Mouse (Mus musculus) embryonic facial prominence, embryonic 13.5 days (tissue): ENCODE results near the gene Pskh1. TPM values are rescaled to one million over a fixed set of nuclear protein-coding genes. Genes with fewer than 3 reads are reported as not detected.

Experiments used
- ATAC-seq: fragments of 200-750 bp; cut with Nextera tagmentation; 2 replicates; pipeline ENCODE4 v1.8.0; 2017; ENCODE audit warnings: low read depth; ENCODE audit not compliant: insufficient number of reproducible peaks, insufficient read depth, low FRiP score, low TSS enrichment
- H3K27ac ChIP-seq: fragments of 300-500 bp; sonication (generic); 2 replicates; pipeline ENCODE4 v1.5.1; 2015; ENCODE audit warnings: moderate library complexity, mild to moderate bottlenecking, inconsistent platforms
- H3K27me3 ChIP-seq: fragments of 300-500 bp; sonication (generic); 2 replicates; pipeline ENCODE4 v1.6.1; 2015; ENCODE audit warnings: mild to moderate bottlenecking, inconsistent platforms
- H3K36me3 ChIP-seq: fragments of 300-500 bp; sonication (generic); 2 replicates; pipeline ENCODE4 v1.6.1; 2015; ENCODE audit warnings: mild to moderate bottlenecking, inconsistent platforms
- H3K4me1 ChIP-seq: fragments of 300-500 bp; sonication (generic); 2 replicates; pipeline ENCODE4 v1.6.1; 2015; ENCODE audit warnings: inconsistent platforms
- H3K4me2 ChIP-seq: fragments of 300-500 bp; sonication (generic); 2 replicates; pipeline ENCODE4 v1.6.1; 2015; ENCODE audit warnings: moderate library complexity, mild to moderate bottlenecking, inconsistent platforms
- H3K4me3 ChIP-seq: fragments of 300-500 bp; sonication (generic); 2 replicates; pipeline ENCODE4 v1.5.1; 2015; ENCODE audit warnings: mild to moderate bottlenecking, inconsistent platforms
- H3K9ac ChIP-seq: fragments of 300-500 bp; sonication (generic); 2 replicates; pipeline ENCODE4 v1.6.1; 2015; ENCODE audit warnings: mild to moderate bottlenecking, inconsistent platforms
- H3K9me3 ChIP-seq: fragments of 300-500 bp; sonication (generic); 2 replicates; pipeline ENCODE4 v1.6.1; 2016; ENCODE audit warnings: inconsistent platforms
- WGBS: fragments of 180-500 bp; shearing (Covaris S2); methylation state at CpG from one replicate; pipeline ENCODE4 v1.1.7; 2015; ENCODE audit warnings: mixed read lengths; 5-methylcytosine and 5-hydroxymethylcytosine counted together
- polyA plus RNA-seq: library from polyadenylated mRNA; unstranded; fragments of >200 nt; fragmentation: Nextera tagmentation; extraction: Ambion mirVana; gene quantifications from 2 replicates; pipeline ENCODE4 v1.2.1, GENCODE M21; 2015

Gene Pskh1
- polyA plus RNA-seq, result 43.0 and 43.2 TPM in 2 replicates

GRCm38 (mm10) chr8:105900180-105900940, at the start of gene Pskh1:
Gene Pskh1, plus strand, starts transcription at chr8:105900441.
- WGBS, result under 1% methylated on average over 67 of the region's 68 CpGs
- H3K27ac ChIP-seq, result peak within 1 kb of the TSS; percentile 91

DNA sequence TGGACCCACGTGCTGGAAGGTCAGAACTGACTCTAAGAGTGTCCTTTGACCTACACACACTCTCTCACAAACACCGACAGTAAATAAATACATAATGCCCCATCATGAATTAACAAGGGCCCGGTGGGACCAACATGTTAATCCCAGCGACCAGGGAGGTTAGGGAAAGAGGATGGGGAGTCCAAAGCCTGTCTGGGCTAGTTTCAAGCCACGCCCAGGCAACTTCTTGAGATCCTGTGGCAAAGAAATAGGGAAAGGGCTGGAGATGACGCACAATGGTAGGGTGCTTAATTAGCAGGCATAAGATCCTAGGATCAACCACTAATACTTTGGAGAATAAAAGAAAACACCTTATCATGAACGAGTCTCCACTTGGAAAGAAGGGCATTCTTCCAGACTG, 49.6 kb upstream of the Pskh1 start:
- H3K9me3 ChIP-seq, result no peaks in the 10 kb centered on the region
- peaks cover 43% of the 10 kb centered on the region for H3K36me3 ChIP-seq
- H3K27me3 ChIP-seq, result no peaks in the 10 kb centered on the region
- H3K4me2 ChIP-seq, result peak overlapping the region; percentile 72
- H3K9ac ChIP-seq, result peak overlapping the region; percentile 44; the same call in 1 of the 2 replicates
- peaks cover 11% of the 10 kb centered on the region for H3K4me1 ChIP-seq
- H3K4me3 ChIP-seq, result peak overlapping the region; percentile 12; the same call in 1 of the 2 replicates
- 72% methylated on average over 7 of the region's 7 CpGs for WGBS
- H3K27ac ChIP-seq, result no peak overlapping the region
- no peak for ATAC-seq

More at GRCm38 (mm10) chr8:105900180-105900940, at the start of gene Pskh1:
- peak within 1 kb of the TSS; percentile 94 for H3K4me3 ChIP-seq
- H3K9ac ChIP-seq, result peak within 1 kb of the TSS; percentile 99
- H3K4me2 ChIP-seq, result peak within 1 kb of the TSS; percentile 73
- peaks cover 12% of the 10 kb centered on the region for H3K4me1 ChIP-seq
- H3K36me3 ChIP-seq, result peaks cover 2% of the 10 kb centered on the region; the same call in 1 of the 2 replicates
- no peaks in the 10 kb centered on the region for H3K27me3 ChIP-seq
- peak; percentile 90 for ATAC-seq
- no peaks in the 10 kb centered on the region for H3K9me3 ChIP-seq

DNA sequence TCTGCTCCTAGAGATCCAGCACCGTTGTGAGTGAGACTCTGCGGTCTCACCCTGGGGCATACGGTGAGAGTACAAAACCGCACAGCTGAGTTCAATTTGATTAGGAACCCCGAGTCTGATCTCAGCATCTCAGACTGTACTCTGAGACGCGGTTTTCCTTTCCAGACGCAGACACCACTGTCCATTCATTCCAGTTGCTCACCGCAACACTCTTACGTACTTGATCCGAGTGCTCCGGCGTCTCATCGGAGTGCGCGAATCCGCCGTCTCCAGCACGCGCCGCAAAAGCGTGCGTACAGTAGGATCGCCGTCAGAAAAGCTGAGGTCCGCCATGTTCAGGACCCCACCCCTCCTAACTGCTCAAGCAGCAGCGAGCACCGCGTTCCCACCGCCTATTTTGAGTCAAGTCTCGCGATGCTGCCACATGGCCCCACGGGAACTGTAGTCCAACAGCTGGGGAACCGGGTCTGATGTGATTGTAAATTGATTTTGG, 48.5 kb upstream of the Pskh1 start:
- Histone ChIP-seq H3K4me3 (peak overlapping the region; percentile 70), H3K9ac (peak overlapping the region; percentile 85), H3K4me2 (peak overlapping the region; percentile 72), H3K27ac (peak overlapping the region; percentile 89), H3K27me3 (no peaks in the 10 kb centered on the region), H3K9me3 (no peaks in the 10 kb centered on the region), H3K4me1 (peaks cover 20% of the 10 kb centered on the region), H3K36me3 (peaks cover 32% of the 10 kb centered on the region)
- WGBS, result under 1% methylated on average over 34 of the region's 34 CpGs
- peak; percentile 77 for ATAC-seq

DNA sequence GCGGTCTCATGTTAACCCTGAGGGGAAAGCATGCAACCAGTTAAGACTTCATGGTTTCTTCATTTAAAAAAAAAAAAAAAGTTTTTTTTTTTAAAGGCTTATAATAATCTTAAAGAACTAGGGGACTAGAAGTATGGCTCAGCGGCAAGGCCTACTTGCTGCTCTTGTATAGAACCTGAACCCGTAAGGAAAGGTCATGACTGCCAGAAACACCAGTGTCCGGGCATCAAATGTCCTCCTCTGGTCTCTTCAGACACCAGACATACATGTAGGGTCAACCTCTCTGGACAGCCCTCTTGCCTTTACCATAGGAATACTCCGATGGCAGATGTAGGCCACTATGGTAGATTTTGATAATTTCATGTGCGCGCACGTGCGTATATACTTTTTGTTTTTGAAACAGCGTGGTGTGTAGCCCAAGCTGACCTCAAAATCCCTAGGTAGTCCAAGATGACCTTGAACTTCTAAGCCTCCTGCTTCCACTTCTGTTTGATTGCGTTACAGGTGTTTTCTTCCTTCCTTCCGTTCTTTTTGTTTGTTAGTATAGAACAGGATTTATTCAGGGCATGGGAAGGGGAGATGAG, 48.0 kb upstream of the Pskh1 start:
- no peak for ATAC-seq
- Histone ChIP-seq H3K4me3 (peak overlapping the region; percentile 70), H3K4me2 (peak overlapping the region; percentile 72; the same call in 1 of the 2 replicates), H3K9ac (no peak overlapping the region), H3K27ac (peak overlapping the region; percentile 89), H3K4me1 (peaks cover 25% of the 10 kb centered on the region), H3K36me3 (peaks cover 26% of the 10 kb centered on the region), H3K9me3 (no peaks in the 10 kb centered on the region), H3K27me3 (no peaks in the 10 kb centered on the region)
- WGBS, result 78% methylated on average over 12 of the region's 12 CpGs

- H3K9ac ChIP-seq, result no peak within 1 kb of the TSS
- peak within 1 kb of the TSS; percentile 72; the same call in 1 of the 2 replicates for H3K4me2 ChIP-seq
- H3K4me3 ChIP-seq, result no peak within 1 kb of the TSS
- H3K27me3 ChIP-seq, result no peaks in the 10 kb centered on the region
- peaks cover 35% of the 10 kb centered on the region for H3K4me1 ChIP-seq
- 91% methylated on average over 3 of the region's 3 CpGs for WGBS
- no peak for ATAC-seq
- peak within 1 kb of the TSS; percentile 89 for H3K27ac ChIP-seq
- H3K36me3 ChIP-seq, result peaks cover 17% of the 10 kb centered on the region
- no peaks in the 10 kb centered on the region for H3K9me3 ChIP-seq
These were observed 47.1 kb upstream of the Pskh1 start, which contains the start of gene Cenpt for GRCm38 (mm10) chr8:105853178-105853577. Gene Cenpt, minus strand, starts transcription at chr8:105853278.

GRCm38 (mm10) chr8:105854303-105854702, 45.9 kb upstream of the Pskh1 start:
- Histone ChIP-seq H3K4me2 (peak overlapping the region; percentile 99), H3K9me3 (no peaks in the 10 kb centered on the region), H3K4me1 (peaks cover 45% of the 10 kb centered on the region), H3K27ac (peak overlapping the region; percentile 83; the same call in 1 of the 2 replicates), H3K36me3 (peaks cover 12% of the 10 kb centered on the region), H3K9ac (peak overlapping the region; percentile 88), H3K4me3 (peak overlapping the region; percentile 84), H3K27me3 (no peaks in the 10 kb centered on the region)
- ATAC-seq, result no peak
- 24% methylated on average over 8 of the region's 8 CpGs for WGBS

- peak within 1 kb of the TSS; percentile 84 for H3K4me3 ChIP-seq
- no peaks in the 10 kb centered on the region for H3K9me3 ChIP-seq
- H3K9ac ChIP-seq, result peak within 1 kb of the TSS; percentile 88
- peak within 1 kb of the TSS; percentile 99 for H3K4me2 ChIP-seq
- no peaks in the 10 kb centered on the region for H3K27me3 ChIP-seq
- peaks cover 8% of the 10 kb centered on the region for H3K36me3 ChIP-seq
- peaks cover 50% of the 10 kb centered on the region for H3K4me1 ChIP-seq
- peak; percentile 89 for ATAC-seq
- under 1% methylated on average over 43 of the region's 43 CpGs for WGBS
- peak within 1 kb of the TSS; percentile 83 for H3K27ac ChIP-seq
These were observed 45.5 kb upstream of the Pskh1 start, which contains the start of gene Thap11 for GRCm38 (mm10) chr8:105854715-105855216. Gene Thap11, plus strand, starts transcription at chr8:105855132.

- Histone ChIP-seq H3K9ac (peak overlapping the region; percentile 88), H3K4me2 (peak overlapping the region; percentile 99)
These were observed 44.7 kb upstream of the Pskh1 start for GRCm38 (mm10) chr8:105855248-105856167.

DNA sequence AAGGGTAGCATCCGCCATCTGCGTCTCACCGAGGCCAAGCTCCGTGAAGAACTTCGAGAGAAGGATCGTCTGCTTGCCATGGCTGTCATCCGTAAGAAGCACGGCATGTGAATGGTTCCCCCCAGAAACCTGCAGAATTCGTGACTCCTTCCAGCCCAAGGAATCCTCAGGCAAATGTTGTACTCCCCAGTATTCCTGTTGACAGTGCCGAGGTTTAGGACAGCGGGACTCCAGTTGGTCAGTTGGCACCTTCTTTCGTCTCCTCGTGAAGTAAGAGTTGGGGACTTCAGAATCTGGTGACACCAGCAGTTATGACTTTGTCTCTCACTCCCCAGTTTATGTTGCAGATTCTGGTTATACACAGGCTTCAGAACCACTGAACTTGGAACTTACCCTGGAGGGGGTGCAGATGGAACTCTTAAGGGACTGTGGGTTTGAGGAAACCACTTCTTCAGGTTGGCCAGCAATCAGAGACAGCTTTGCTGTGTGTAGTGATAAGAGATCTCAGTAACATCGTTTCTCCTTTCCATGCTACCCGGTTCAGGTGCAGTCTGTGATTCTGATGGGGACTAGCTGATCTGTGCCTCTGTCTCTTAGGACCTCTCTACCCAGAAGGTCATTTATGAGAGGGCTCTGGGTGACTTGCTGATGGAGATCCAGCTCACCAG, 43.9 kb upstream of the Pskh1 start:
- 19% methylated on average over 15 of the region's 15 CpGs for WGBS
- peaks cover 7% of the 10 kb centered on the region; the same call in 1 of the 2 replicates for H3K36me3 ChIP-seq
- no peaks in the 10 kb centered on the region for H3K9me3 ChIP-seq
- H3K27ac ChIP-seq, result peak overlapping the region; percentile 83
- H3K4me2 ChIP-seq, result peak overlapping the region; percentile 99
- no peaks in the 10 kb centered on the region for H3K27me3 ChIP-seq
- peak overlapping the region; percentile 84 for H3K4me3 ChIP-seq
- peak overlapping the region; percentile 88 for H3K9ac ChIP-seq
- ATAC-seq, result no peak
- H3K4me1 ChIP-seq, result peaks cover 47% of the 10 kb centered on the region

More at GRCm38 (mm10) chr8:105855248-105856167, 44.7 kb upstream of the Pskh1 start:
- WGBS, result under 1% methylated on average over 71 of the region's 71 CpGs
- Histone ChIP-seq H3K27me3 (no peaks in the 10 kb centered on the region), H3K4me1 (peaks cover 50% of the 10 kb centered on the region), H3K9me3 (no peaks in the 10 kb centered on the region), H3K36me3 (peaks cover 7% of the 10 kb centered on the region; the same call in 1 of the 2 replicates), H3K4me3 (peak overlapping the region; percentile 84), H3K27ac (peak overlapping the region; percentile 83)
- peak; percentile 28 for ATAC-seq

GRCm38 (mm10) chr8:105858495-105858894, 41.7 kb upstream of the Pskh1 start:
- peaks cover 60% of the 10 kb centered on the region for H3K4me1 ChIP-seq

More at GRCm38 (mm10) chr8:105858495-105858894, 41.7 kb upstream of the Pskh1 start:
- Histone ChIP-seq H3K9me3 (no peaks in the 10 kb centered on the region), H3K27ac (no peak overlapping the region; the same call in 1 of the 2 replicates), H3K36me3 (peaks cover 7% of the 10 kb centered on the region; the same call in 1 of the 2 replicates), H3K9ac (no peak overlapping the region), H3K4me3 (no peak overlapping the region), H3K4me2 (peak overlapping the region; percentile 99), H3K27me3 (no peaks in the 10 kb centered on the region)
- no peak for ATAC-seq
- WGBS, result 85% methylated on average over 5 of the region's 5 CpGs
